Mouse (Mus musculus): ENCODE data around the gene Cnpy4.

GRCm38 (mm10) chr5:138193771-138194727, 6.8 kb downstream of the Cnpy4 start, which contains the start of gene Mblac1:
- TF ChIP-seq CTCF (IDR thresholded peaks at IDR 0.05; ENCODE audit: low read depth, low read length): no peak
- TF ChIP-seq POLR2A (IDR thresholded peaks at IDR 0.05; ENCODE audit: borderline replicate concordance, low read depth, low read length): no peak

All from bone marrow macrophage, adult 2 months (primary cell).